ENCODE assay signal across 22 mouse cellular contexts in genomic region chr4:120598922-120599321, GRCm38 (mm10). TPM values are rescaled to one million over a fixed set of nuclear protein-coding genes. Genes with fewer than 3 reads are reported as not detected.
DNase-seq lines count a peak whose midpoint lies in the region; ATAC-seq lines count a peak whose summit lies in the region.
"Had no signal": no experiment of that assay in that cellular context is flagged by ENCODE, and none has a peak within 500 bp of the region (broad histone marks: within the 10 kb centered on the region; RNA-seq: fewer than 3 reads in every experiment).

No protein-coding gene starts in this region.

- H3K4me3 ChIP-seq in midbrain, embryonic 12.5 days = no peak overlapping the region
- H3K4me3 ChIP-seq in midbrain, embryonic 15.5 days = no peak overlapping the region
- no peak overlapping the region for H3K4me3 ChIP-seq in liver, embryonic 11.5 days (ENCODE audit: low read depth, low read length)
- H3K4me3 ChIP-seq: embryonic facial prominence, embryonic 15.5 days; forebrain, embryonic 15.5 days; gastrocnemius, adult 2 months; myocyte had no signal

- H3K27me3 ChIP-seq in midbrain, embryonic 12.5 days = no peaks in the 10 kb centered on the region
- no peaks in the 10 kb centered on the region for H3K27me3 ChIP-seq in midbrain, embryonic 15.5 days (replicated peaks)
- H3K27me3 ChIP-seq in liver, embryonic 11.5 days (replicated peaks; ENCODE audit: control insufficient read depth, insufficient read depth, low read length) = no peaks in the 10 kb centered on the region
- H3K27me3 ChIP-seq: embryonic facial prominence, embryonic 15.5 days; forebrain, embryonic 15.5 days had no signal

- 9% methylated on average over 2 of the region's 2 CpGs for WGBS in midbrain, embryonic 12.5 days
- 12% methylated on average over 2 of the region's 2 CpGs for WGBS in midbrain, embryonic 15.5 days
- 34% methylated on average over 2 of the region's 2 CpGs for WGBS in liver, embryonic 11.5 days

- peaks cover 4% of the 10 kb centered on the region; the same call in 1 of the 2 replicates for H3K4me1 ChIP-seq in midbrain, embryonic 12.5 days
- no peaks in the 10 kb centered on the region for H3K4me1 ChIP-seq in midbrain, embryonic 15.5 days
- H3K4me1 ChIP-seq in liver, embryonic 11.5 days (replicated peaks; ENCODE audit: control insufficient read depth, insufficient read depth, low read length) = peaks cover 9% of the 10 kb centered on the region
- H3K4me1 ChIP-seq: embryonic facial prominence, embryonic 15.5 days; forebrain, embryonic 15.5 days had no signal

- no peak overlapping the region for H3K4me2 ChIP-seq in midbrain, embryonic 12.5 days (replicated peaks)
- H3K4me2 ChIP-seq in midbrain, embryonic 15.5 days = no peak overlapping the region
- no peak overlapping the region for H3K4me2 ChIP-seq in liver, embryonic 11.5 days
- H3K4me2 ChIP-seq: embryonic facial prominence, embryonic 15.5 days; forebrain, embryonic 15.5 days; hindbrain, embryonic 14.5 days; lung, embryonic 14.5 days had no signal

- DNase-seq in kidney, adult 8-10 months = peak; percentile 25 to 65
- DNase-seq in liver, embryonic 11.5 days (ENCODE audit: low spot score) = no peak
- DNase-seq in heart, adult 11 months = no peak
- no peak for DNase-seq in spleen, postnatal 10 days (ENCODE audit: low spot score in 2 of 2)
- DNase-seq in MN1 (ENCODE audit: low spot score) = no peak
- DNase-seq: adrenal gland, postnatal 14 days; cerebellum, adult 8-10 months; gastrocnemius, adult 2 months; heart, postnatal 10 days; lung, embryonic 14.5 days; right cerebral cortex, adult 18-20 months; thymus, postnatal 4 days had no signal

- H3K27ac ChIP-seq in midbrain, embryonic 12.5 days (replicated peaks) = no peak overlapping the region
- no peak overlapping the region for H3K27ac ChIP-seq in midbrain, embryonic 15.5 days
- no peak overlapping the region for H3K27ac ChIP-seq in liver, embryonic 11.5 days (ENCODE audit: low read depth, low read length)
- H3K27ac ChIP-seq: embryonic facial prominence, embryonic 15.5 days; forebrain, embryonic 15.5 days; gastrocnemius, adult 2 months; hindbrain, embryonic 14.5 days had no signal

- H3K9me3 ChIP-seq in midbrain, embryonic 12.5 days = no peaks in the 10 kb centered on the region
- no peaks in the 10 kb centered on the region for H3K9me3 ChIP-seq in midbrain, embryonic 15.5 days
- H3K9me3 ChIP-seq in liver, embryonic 11.5 days (ENCODE audit: control insufficient read depth, low read length) = no peaks in the 10 kb centered on the region
- H3K9me3 ChIP-seq: embryonic facial prominence, embryonic 15.5 days; forebrain, embryonic 15.5 days had no signal

- ATAC-seq in midbrain, embryonic 12.5 days (ENCODE audit: low FRiP score, low read depth) = peak; percentile 82
- no peak for ATAC-seq in midbrain, embryonic 15.5 days (replicated peaks)
- 0 out of 2 replicates have a peak, but pooled peaks have one; percentile 19 for ATAC-seq in liver, embryonic 11.5 days (replicated peaks; ENCODE audit: low FRiP score)
- ATAC-seq: forebrain, embryonic 15.5 days had no signal

- no peaks in the 10 kb centered on the region for H3K36me3 ChIP-seq in midbrain, embryonic 12.5 days
- H3K36me3 ChIP-seq in midbrain, embryonic 15.5 days (replicated peaks) = no peaks in the 10 kb centered on the region
- no peaks in the 10 kb centered on the region for H3K36me3 ChIP-seq in liver, embryonic 11.5 days (ENCODE audit: control insufficient read depth, insufficient read depth, low read length)
- H3K36me3 ChIP-seq: embryonic facial prominence, embryonic 15.5 days; forebrain, embryonic 15.5 days had no signal

- H3K9ac ChIP-seq in midbrain, embryonic 12.5 days (replicated peaks) = no peak overlapping the region
- no peak overlapping the region for H3K9ac ChIP-seq in midbrain, embryonic 15.5 days
- H3K9ac ChIP-seq in liver, embryonic 11.5 days (ENCODE audit: low read depth, low read length) = no peak overlapping the region
- H3K9ac ChIP-seq: embryonic facial prominence, embryonic 15.5 days; forebrain, embryonic 15.5 days; hindbrain, embryonic 14.5 days; lung, embryonic 14.5 days had no signal

RNA-seq across cellular contexts. Expression of gene Gm8439, which starts 10.4 kb away (rescaled TPM):
- polyA plus RNA-seq in midbrain, embryonic 12.5 days (2016; fragmentation: Nextera tagmentation; extraction: Ambion mirVana) = not detected in 2 replicates
- polyA plus RNA-seq in midbrain, embryonic 15.5 days (2015; fragmentation: Nextera tagmentation; extraction: Ambion mirVana) = not detected in 2 replicates
- not detected in 2 replicates for polyA plus RNA-seq in liver, embryonic 11.5 days (2014; fragmentation: Nextera tagmentation; extraction: Ambion mirVana)
- polyA plus RNA-seq: cortical plate, adult 2 months; embryonic facial prominence, embryonic 15.5 days; forebrain, embryonic 15.5 days; hindbrain, embryonic 14.5 days; limb, embryonic 11.5 days; lung, embryonic 14.5 days; myocyte; spleen, adult 2 months; testis, adult 2 months had no signal

RNA-seq across cellular contexts. Expression of gene Ctps, which starts 28.8 kb away (rescaled TPM):
- 102 and 106 TPM in 2 replicates for polyA plus RNA-seq in midbrain, embryonic 12.5 days (2016; fragmentation: Nextera tagmentation; extraction: Ambion mirVana)
- 70.9 and 78.4 TPM in 2 replicates for polyA plus RNA-seq in midbrain, embryonic 15.5 days (2015; fragmentation: Nextera tagmentation; extraction: Ambion mirVana)
- 102 and 116 TPM in 2 replicates for polyA plus RNA-seq in liver, embryonic 11.5 days (2014; fragmentation: Nextera tagmentation; extraction: Ambion mirVana)

Comparison
In these comparisons a context has a peak if more than half of its experiments do, and no peak if none do; other contexts are left out.
1. DNase-seq: peak in kidney, adult 8-10 months (2 of 2); none in liver, embryonic 11.5 days (single experiment), heart, adult 11 months (single experiment), spleen, postnatal 10 days (0 of 2) and MN1 (single experiment).